Mouse (Mus musculus) neural tube, embryonic 15.5 days (tissue): ENCODE data around the gene Chd3. TPM values are rescaled to one million over a fixed set of nuclear protein-coding genes. Genes with fewer than 3 reads are reported as not detected.
"Not testable (repeated sequence)": the region's sequence is repeated elsewhere in the genome, so short reads cannot be mapped to it uniquely, and the experiment has no call there.

Source experiments
- ATAC-seq: fragments of 200-750 bp; cut with Nextera tagmentation; 2 replicates; pipeline ENCODE4 v1.8.0; 2017; ENCODE audit warnings: mild to moderate bottlenecking, moderate TSS enrichment, moderate library complexity; ENCODE audit not compliant: low FRiP score
- H3K27ac ChIP-seq: fragments of 300-500 bp; sonication (generic); replicated peaks from 2 replicates; pipeline ENCODE4 v1.5.1; 2015; ENCODE audit warnings: mild to moderate bottlenecking, inconsistent platforms
- H3K27me3 ChIP-seq: fragments of 300-500 bp; sonication (generic); replicated peaks from 2 replicates; pipeline ENCODE4 v1.6.1; 2015; ENCODE audit warnings: inconsistent platforms
- H3K36me3 ChIP-seq: fragments of 300-500 bp; sonication (generic); 2 replicates; pipeline ENCODE4 v1.6.1; 2015; ENCODE audit warnings: inconsistent platforms
- H3K4me1 ChIP-seq: fragments of 300-500 bp; sonication (generic); 2 replicates; pipeline ENCODE4 v1.6.1; 2015; ENCODE audit warnings: inconsistent platforms
- H3K4me2 ChIP-seq: fragments of 300-500 bp; sonication (generic); 2 replicates; pipeline ENCODE4 v1.6.1; 2015; ENCODE audit warnings: inconsistent platforms, mild to moderate bottlenecking, moderate library complexity
- H3K4me3 ChIP-seq: fragments of 300-500 bp; sonication (generic); replicated peaks from 2 replicates; pipeline ENCODE4 v1.5.1; 2015; ENCODE audit warnings: mild to moderate bottlenecking, inconsistent platforms
- H3K9ac ChIP-seq: fragments of 300-500 bp; sonication (generic); replicated peaks from 2 replicates; pipeline ENCODE4 v1.6.1; 2015; ENCODE audit warnings: mild to moderate bottlenecking, inconsistent platforms
- H3K9me3 ChIP-seq: fragments of 300-500 bp; sonication (generic); replicated peaks from 2 replicates; pipeline ENCODE4 v1.6.1; 2016; ENCODE audit warnings: inconsistent platforms
- whole genome bisulfite sequencing: fragments of 180-500 bp; shearing (Covaris S2); methylation state at CpG from one replicate; pipeline ENCODE4 v1.1.7; 2015; ENCODE audit warnings: mixed read lengths; 5-methylcytosine and 5-hydroxymethylcytosine counted together
- polyA plus RNA-seq: library from polyadenylated mRNA; unstranded; fragments of >200 nt; fragmentation: Nextera tagmentation; extraction: Ambion mirVana; gene quantifications from 2 replicates; pipeline ENCODE4 v1.2.1, GENCODE M21; 2015

Gene Chd3
- polyA plus RNA-seq, 1 experiment from 2014 or later = 76.1 TPM

GRCm38 (mm10) chr11:69396772-69397171 lies 27.6 kb upstream of the Chd3 start:
- peak overlapping the region; percentile 84 for H3K4me3 ChIP-seq
- H3K9ac ChIP-seq = peak overlapping the region; percentile 95; the same call in 1 of the 2 replicates
- 26% methylated on average over 11 of the region's 11 CpGs for WGBS
- peaks cover 36% of the 10 kb centered on the region for H3K4me1 ChIP-seq
- no peak for ATAC-seq
- H3K27me3 ChIP-seq = peaks cover 5% of the 10 kb centered on the region; the same call in 1 of the 2 replicates
- H3K9me3 ChIP-seq = no peaks in the 10 kb centered on the region
- peak overlapping the region; percentile 100 for H3K27ac ChIP-seq
- peak overlapping the region; percentile 85 for H3K4me2 ChIP-seq
- peaks cover 31% of the 10 kb centered on the region for H3K36me3 ChIP-seq

- under 1% methylated on average over 47 of the region's 48 CpGs for WGBS
- Histone ChIP-seq H3K9ac (peak overlapping the region; percentile 95), H3K9me3 (no peaks in the 10 kb centered on the region), H3K4me3 (peak overlapping the region; percentile 84), H3K27ac (peak overlapping the region; percentile 100), H3K27me3 (peaks cover 5% of the 10 kb centered on the region; the same call in 1 of the 2 replicates), H3K4me1 (peaks cover 28% of the 10 kb centered on the region), H3K36me3 (peaks cover 21% of the 10 kb centered on the region), H3K4me2 (peak overlapping the region; percentile 85)
- ATAC-seq = peak; percentile 94
Observed at GRCm38 (mm10) chr11:69395634-69396373, 26.6 kb upstream of the Chd3 start.

GRCm38 (mm10) chr11:69395235-69395633 lies 26.0 kb upstream of the Chd3 start, which contains the start of the genes Naa38 and Cyb5d1:
Naa38 (plus strand) TSS chr11:69395487.
Cyb5d1 (minus strand) TSS chr11:69395631.
- peak; percentile 86 for ATAC-seq
- H3K4me1 ChIP-seq = peaks cover 28% of the 10 kb centered on the region
- H3K9me3 ChIP-seq = not testable (repeated sequence)

GRCm38 (mm10) chr11:69394591-69395167 lies 25.5 kb upstream of the Chd3 start:
- not testable (repeated sequence) for ATAC-seq

More at GRCm38 (mm10) chr11:69395235-69395633, 26.0 kb upstream of the Chd3 start, which contains the start of the genes Naa38 and Cyb5d1:
- Histone ChIP-seq H3K36me3 (peaks cover 15% of the 10 kb centered on the region), H3K4me3 (peak within 1 kb of the TSS; percentile 84), H3K4me2 (peak within 1 kb of the TSS; percentile 85), H3K9ac (peak within 1 kb of the TSS; percentile 95), H3K27ac (peak within 1 kb of the TSS; percentile 100)
- not testable (repeated sequence) for H3K27me3 ChIP-seq
- under 1% methylated on average over 24 of the region's 24 CpGs for WGBS

GRCm38 (mm10) chr11:69390400-69391034 lies 21.3 kb upstream of the Chd3 start:
- 52% methylated on average over 10 of the region's 10 CpGs for WGBS
- no peak overlapping the region for H3K4me3 ChIP-seq
- no peak overlapping the region for H3K27ac ChIP-seq
- H3K27me3 ChIP-seq = no peaks in the 10 kb centered on the region
- H3K9ac ChIP-seq = no peak overlapping the region
- peaks cover 11% of the 10 kb centered on the region for H3K4me1 ChIP-seq
- H3K36me3 ChIP-seq = no peaks in the 10 kb centered on the region
- no peak overlapping the region for H3K4me2 ChIP-seq
- ATAC-seq = no peak
- H3K9me3 ChIP-seq = no peaks in the 10 kb centered on the region

More at GRCm38 (mm10) chr11:69394591-69395167, 25.5 kb upstream of the Chd3 start:
- not testable (repeated sequence) for H3K27me3 ChIP-seq, H3K9me3 ChIP-seq, H3K36me3 ChIP-seq
- Histone ChIP-seq H3K4me2 (peak overlapping the region; percentile 85), H3K9ac (peak overlapping the region; percentile 95), H3K4me1 (peaks cover 31% of the 10 kb centered on the region), H3K27ac (peak overlapping the region; percentile 100), H3K4me3 (peak overlapping the region; percentile 84)
- WGBS = 1% methylated on average over 31 of the region's 31 CpGs

GRCm38 (mm10) chr11:69389531-69390399 lies 20.6 kb upstream of the Chd3 start:
- no peak overlapping the region for H3K9ac ChIP-seq
- H3K4me1 ChIP-seq = peaks cover 11% of the 10 kb centered on the region
- H3K27me3 ChIP-seq = no peaks in the 10 kb centered on the region
- no peak for ATAC-seq
- no peak overlapping the region for H3K27ac ChIP-seq
- no peak overlapping the region for H3K4me3 ChIP-seq
- no peaks in the 10 kb centered on the region for H3K9me3 ChIP-seq
- H3K36me3 ChIP-seq = no peaks in the 10 kb centered on the region
- no peak overlapping the region for H3K4me2 ChIP-seq
- WGBS = 58% methylated on average over 14 of the region's 14 CpGs

- H3K27me3 ChIP-seq = no peaks in the 10 kb centered on the region
- 96% methylated on average over 4 of the region's 4 CpGs for WGBS
- no peak for ATAC-seq
Observed at GRCm38 (mm10) chr11:69388680-69389079, 19.5 kb upstream of the Chd3 start.

GRCm38 (mm10) chr11:69386758-69387157 lies 17.6 kb upstream of the Chd3 start:
- Histone ChIP-seq H3K9ac (no peak overlapping the region), H3K27me3 (no peaks in the 10 kb centered on the region), H3K27ac (no peak overlapping the region), H3K36me3 (no peaks in the 10 kb centered on the region), H3K9me3 (no peaks in the 10 kb centered on the region), H3K4me1 (peaks cover 3% of the 10 kb centered on the region; the same call in 1 of the 2 replicates), H3K4me3 (no peak overlapping the region), H3K4me2 (no peak overlapping the region)
- ATAC-seq = no peak
- 81% methylated on average over 7 of the region's 7 CpGs for WGBS

More at GRCm38 (mm10) chr11:69388680-69389079, 19.5 kb upstream of the Chd3 start:
- Histone ChIP-seq H3K9me3 (no peaks in the 10 kb centered on the region), H3K4me3 (no peak overlapping the region), H3K27ac (no peak overlapping the region), H3K9ac (no peak overlapping the region), H3K4me2 (no peak overlapping the region), H3K36me3 (no peaks in the 10 kb centered on the region), H3K4me1 (peaks cover 4% of the 10 kb centered on the region; the same call in 1 of the 2 replicates)

GRCm38 (mm10) chr11:69384979-69385378 lies 15.8 kb upstream of the Chd3 start:
- Histone ChIP-seq H3K36me3 (no peaks in the 10 kb centered on the region), H3K4me3 (no peak overlapping the region), H3K4me2 (no peak overlapping the region), H3K4me1 (no peaks in the 10 kb centered on the region), H3K27ac (no peak overlapping the region), H3K9me3 (no peaks in the 10 kb centered on the region), H3K27me3 (no peaks in the 10 kb centered on the region), H3K9ac (no peak overlapping the region)
- 81% methylated on average over 6 of the region's 6 CpGs for WGBS
- ATAC-seq = no peak

- H3K9ac ChIP-seq = no peak overlapping the region
- H3K4me1 ChIP-seq = no peaks in the 10 kb centered on the region
- H3K36me3 ChIP-seq = no peaks in the 10 kb centered on the region
- ATAC-seq = no peak
- H3K4me3 ChIP-seq = no peak overlapping the region
- no peaks in the 10 kb centered on the region for H3K9me3 ChIP-seq
- no peaks in the 10 kb centered on the region for H3K27me3 ChIP-seq
- no peak overlapping the region for H3K27ac ChIP-seq
- WGBS = 71% methylated on average over 10 of the region's 10 CpGs
- H3K4me2 ChIP-seq = no peak overlapping the region
Observed at GRCm38 (mm10) chr11:69382478-69383105, 13.4 kb upstream of the Chd3 start.
